Mouse (Mus musculus) lung, postnatal 25 days (tissue): ENCODE data around the gene Ctla2b.
"Not testable (repeated sequence)": the region's sequence is repeated elsewhere in the genome, so short reads cannot be mapped to it uniquely, and the experiment has no call there.

Source experiments
- DNase-seq: peaks from one replicate; pipeline ENCODE4 v3.0.0; 2022; ENCODE audit warnings: low spot score

The Ctla2b gene

GRCm38 (mm10) chr13:60897328-60897727 is at the start of gene Ctla2b:
TSS of gene Ctla2b (minus strand) at chr13:60897447.
- peak; percentile 89 for DNase-seq

DNA sequence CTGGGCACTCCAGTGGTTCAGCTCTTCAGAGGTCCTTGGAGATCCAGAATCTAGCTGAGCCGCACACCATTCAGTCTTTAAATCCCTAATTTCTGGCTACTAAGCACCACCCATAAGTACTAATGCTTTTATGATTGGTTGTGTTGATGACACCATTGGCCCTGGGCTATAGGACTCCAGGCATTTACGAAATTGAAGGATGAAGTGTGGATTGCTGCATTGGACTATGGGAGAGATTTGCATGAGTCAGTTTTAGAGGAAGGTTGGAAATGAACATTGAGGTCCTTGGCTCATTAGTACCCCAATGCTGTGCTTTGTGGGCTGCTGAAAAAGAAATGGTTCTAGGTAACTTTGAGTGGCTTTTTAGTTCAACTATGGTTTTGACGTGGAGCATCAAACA is 44.6 kb upstream of the Ctla2b start, which contains the start of gene Tpbpa:
Tpbpa (minus strand) TSS at position 101 of the 400 bp plus-strand sequence.
- DNase-seq = not testable (repeated sequence)

DNA sequence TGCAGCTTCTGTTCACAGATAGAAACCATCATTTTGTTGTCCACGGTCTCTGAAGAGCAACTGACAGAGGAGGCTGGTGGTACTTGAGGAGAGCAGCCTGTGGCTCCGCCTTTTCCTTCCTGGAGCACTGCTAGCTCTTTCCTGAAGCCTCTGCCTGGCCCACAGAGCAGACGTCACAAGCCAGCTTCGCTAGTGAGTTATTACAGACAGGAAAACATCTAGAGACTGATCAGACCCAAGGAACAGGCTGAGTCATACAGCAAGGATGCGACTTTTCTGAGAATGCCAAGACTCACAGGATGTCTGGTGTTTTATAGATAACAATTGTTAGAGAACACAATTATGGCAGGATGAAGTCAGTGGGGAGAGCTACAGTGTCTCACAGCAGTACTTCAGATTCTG is 39.3 kb upstream of the Ctla2b start, which contains the start of the genes Gm49391 and Ctla2a:
Gm49391 (minus strand) TSS at position 72 of the 402 bp plus-strand sequence.
Ctla2a (minus strand) TSS at position 126 of the 402 bp plus-strand sequence.
- peak; percentile 90 for DNase-seq

- not testable (repeated sequence) for DNase-seq
Observed at GRCm38 (mm10) chr13:60935490-60935889, 38.2 kb upstream of the Ctla2b start, which contains the start of gene Gm49393. TSS of gene Gm49393 (minus strand) at chr13:60935590.

- not testable (repeated sequence) for DNase-seq
Observed at GRCm38 (mm10) chr13:60904780-60905179, 7.5 kb upstream of the Ctla2b start, which contains the start of gene Tpbpb. TSS of gene Tpbpb (minus strand) at chr13:60904880.

- DNase-seq = not testable (repeated sequence)
Observed at GRCm38 (mm10) chr13:60896794-60897193, 453 bp downstream of the Ctla2b start, which contains the start of gene Gm49392. TSS of gene Gm49392 (minus strand) at chr13:60896894.

GRCm38 (mm10) chr13:60895406-60896160 is 1.7 kb downstream of the Ctla2b start:
- DNase-seq = no peak

GRCm38 (mm10) chr13:60892301-60892700 is 4.9 kb downstream of the Ctla2b start:
- DNase-seq = no peak

GRCm38 (mm10) chr13:60864281-60864680 is 33.0 kb downstream of the Ctla2b start, which contains the start of gene 4930486L24Rik:
TSS of gene 4930486L24Rik (minus strand) at chr13:60864475.
- no peak for DNase-seq

GRCm38 (mm10) chr13:60848241-60849120 is 48.8 kb downstream of the Ctla2b start:
- DNase-seq = peak; percentile 53
